Mouse (Mus musculus) hindbrain, embryonic 14.5 days (tissue): ENCODE results near the gene Mrps15. TPM values are rescaled to one million over a fixed set of nuclear protein-coding genes. Genes with fewer than 3 reads are reported as not detected.

ENCODE experiments used
- ATAC-seq: fragments of 200-750 bp; cut with Nextera tagmentation; 2 replicates; pipeline ENCODE4 v1.8.0; 2017; ENCODE audit warnings: moderate number of reproducible peaks, mild to moderate bottlenecking, moderate TSS enrichment, moderate library complexity; ENCODE audit not compliant: low FRiP score
- DNase-seq: peaks from one replicate; pipeline ENCODE4 v3.0.0-alpha.2; 2015; ENCODE audit warnings: low spot score
- H3K27ac ChIP-seq: fragments of 300-500 bp; sonication (generic); 2 replicates; pipeline ENCODE4 v1.5.1; 2014; ENCODE audit warnings: mild to moderate bottlenecking, moderate library complexity
- H3K27me3 ChIP-seq: fragments of 300-500 bp; sonication (generic); 2 replicates; pipeline ENCODE4 v1.6.1; 2014; ENCODE audit warnings: mild to moderate bottlenecking, low read length, mixed read lengths; ENCODE audit not compliant: control insufficient read depth, insufficient read depth
- H3K36me3 ChIP-seq: fragments of 300-500 bp; sonication (generic); replicated peaks from 2 replicates; pipeline ENCODE4 v1.6.1; 2014; ENCODE audit not compliant: control insufficient read depth, insufficient read depth
- H3K4me1 ChIP-seq: fragments of 300-500 bp; sonication (generic); replicated peaks from 2 replicates; pipeline ENCODE4 v1.6.1; 2014; ENCODE audit warnings: antibody characterized with exemption, low read length, mixed read lengths; ENCODE audit not compliant: control insufficient read depth, insufficient read depth
- H3K4me2 ChIP-seq: fragments of 300-500 bp; sonication (generic); replicated peaks from 2 replicates; pipeline ENCODE4 v1.6.1; 2014; ENCODE audit warnings: mild to moderate bottlenecking, moderate library complexity
- H3K4me3 ChIP-seq: fragments of 300-500 bp; sonication (generic); replicated peaks from 2 replicates; pipeline ENCODE4 v1.5.1; 2014; ENCODE audit warnings: mild to moderate bottlenecking, low read length
- H3K9ac ChIP-seq: fragments of 300-500 bp; sonication (generic); 2 replicates; pipeline ENCODE4 v1.6.1; 2014
- H3K9me3 ChIP-seq: fragments of 300-500 bp; sonication (generic); 2 replicates; pipeline ENCODE4 v1.6.1; 2016; ENCODE audit warnings: low read length; ENCODE audit not compliant: control insufficient read depth
- WGBS: fragments of 180-500 bp; shearing (Covaris S2); extraction: QIAGEN DNeasy Blood & Tissue Kit; methylation state at CpG from one replicate; pipeline ENCODE4 v1.1.7; 2014; 5-methylcytosine and 5-hydroxymethylcytosine counted together
- polyA plus RNA-seq: library from polyadenylated mRNA; unstranded; fragments of >200 nt; fragmentation: Nextera tagmentation; extraction: Ambion mirVana; gene quantifications from 2 replicates; pipeline ENCODE4 v1.2.1, GENCODE M21; 2014

The Mrps15 gene
- polyA plus RNA-seq, 1 experiment from 2014 or later = 121 TPM

- Histone ChIP-seq H3K4me3 (peak overlapping the region; percentile 96), H3K4me2 (peak overlapping the region; percentile 81), H3K9ac (peak overlapping the region; percentile 59), H3K9me3 (no peaks in the 10 kb centered on the region), H3K36me3 (no peaks in the 10 kb centered on the region), H3K4me1 (peaks cover 35% of the 10 kb centered on the region), H3K27me3 (no peaks in the 10 kb centered on the region), H3K27ac (peak overlapping the region; percentile 90)
- WGBS = 1% methylated on average over 15 of the region's 15 CpGs
- DNase-seq (peak; percentile 67), ATAC-seq (peak; percentile 13; the same call in 1 of the 2 replicates)
These were observed 56.4 kb downstream of the Mrps15 start for GRCm38 (mm10) chr4:126103057-126103581.

GRCm38 (mm10) chr4:126103590-126104068 lies 56.9 kb downstream of the Mrps15 start, which contains the start of gene Stk40:
Gene Stk40, plus strand, starts transcription at chr4:126103957.
- no peaks in the 10 kb centered on the region for H3K36me3 ChIP-seq
- H3K27me3 ChIP-seq = no peaks in the 10 kb centered on the region
- under 1% methylated on average over 34 of the region's 34 CpGs for WGBS
- H3K9me3 ChIP-seq = no peaks in the 10 kb centered on the region
- H3K9ac ChIP-seq = peak within 1 kb of the TSS; percentile 89
- H3K4me3 ChIP-seq = peak within 1 kb of the TSS; percentile 96
- DNase-seq (peak; percentile 99), ATAC-seq (peak; percentile 96)
- H3K27ac ChIP-seq = peak within 1 kb of the TSS; percentile 90
- H3K4me2 ChIP-seq = peak within 1 kb of the TSS; percentile 98
- H3K4me1 ChIP-seq = peaks cover 41% of the 10 kb centered on the region

GRCm38 (mm10) chr4:126104261-126105075 lies 57.7 kb downstream of the Mrps15 start:
- Histone ChIP-seq H3K9ac (peak overlapping the region; percentile 89), H3K4me1 (peaks cover 44% of the 10 kb centered on the region)
- 3% methylated on average over 33 of the region's 34 CpGs for WGBS

More at GRCm38 (mm10) chr4:126104261-126105075, 57.7 kb downstream of the Mrps15 start:
- Histone ChIP-seq H3K36me3 (no peaks in the 10 kb centered on the region), H3K4me3 (peak overlapping the region; percentile 96), H3K27ac (peak overlapping the region; percentile 74), H3K4me2 (peak overlapping the region; percentile 98), H3K27me3 (no peaks in the 10 kb centered on the region), H3K9me3 (no peaks in the 10 kb centered on the region)
- DNase-seq (no peak), ATAC-seq (peak; percentile 43)

Other genes with a start within 250 kb of the Mrps15 start
- 0.69 and 0.76 TPM in 2 replicates for gene Csf3r, start 22.4 kb upstream of the Mrps15 start, polyA plus RNA-seq
- 39.5 and 40.7 TPM in 2 replicates for gene Oscp1, start 11.6 kb downstream of the Mrps15 start, polyA plus RNA-seq
- gene Lsm10, start 49.7 kb downstream of the Mrps15 start, polyA plus RNA-seq = 49.1 and 51.2 TPM in 2 replicates
- 24.2 and 25.2 TPM in 2 replicates for gene Stk40, start 57.0 kb downstream of the Mrps15 start, polyA plus RNA-seq
- gene Eva1b, start 100.8 kb downstream of the Mrps15 start, polyA plus RNA-seq = 13.5 and 19.2 TPM in 2 replicates
- 1.1 TPM in 2 replicates for gene Sh3d21, start 116.6 kb downstream of the Mrps15 start, polyA plus RNA-seq
- 127 and 139 TPM in 2 replicates for gene Thrap3, start 155.8 kb downstream of the Mrps15 start, polyA plus RNA-seq
- 84.2 and 90.0 TPM in 2 replicates for gene Map7d1, start 209.4 kb downstream of the Mrps15 start, polyA plus RNA-seq
- 40.7 and 45.9 TPM in 2 replicates for gene Trappc3, start 215.4 kb downstream of the Mrps15 start, polyA plus RNA-seq
- gene Col8a2, start 239.9 kb downstream of the Mrps15 start, polyA plus RNA-seq = 8.1 and 9.9 TPM in 2 replicates